Mouse (Mus musculus): Measurements from ENCODE around the gene Rnf208.

DNA sequence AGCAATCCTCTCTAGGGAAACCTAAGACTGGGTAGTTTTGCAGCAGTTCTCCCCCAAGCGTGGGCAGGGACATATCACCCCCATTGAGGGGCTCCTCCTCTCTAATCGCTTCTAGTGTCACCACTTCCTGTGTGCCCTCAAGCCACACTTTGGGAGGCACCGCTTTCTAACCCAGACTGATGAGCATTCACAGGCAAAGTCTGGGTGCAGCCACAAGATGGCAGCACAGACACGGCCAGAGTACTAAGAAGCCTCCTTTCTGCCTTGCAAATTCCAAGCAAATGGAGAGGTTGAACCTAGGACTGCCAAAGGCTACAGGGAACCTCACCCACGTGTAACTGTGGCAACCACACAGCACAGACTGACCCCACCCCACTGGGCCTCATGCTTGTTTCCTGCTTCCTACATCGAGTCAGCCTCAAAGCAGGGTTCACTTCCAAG lies 48.7 kb upstream of the Rnf208 start:
- TF ChIP-seq E2F4 (IDR thresholded peaks at IDR 0.05; ENCODE audit: insufficient read depth), result no peak
- TF ChIP-seq USF1 (IDR thresholded peaks at IDR 0.05; ENCODE audit: low read depth), result no peak

All from myocyte (in vitro differentiated cells).